Mouse (Mus musculus): ENCODE data around the gene Capn2.

- no peak for TF ChIP-seq POLR2A (IDR thresholded peaks at IDR 0.05; ENCODE audit: extremely low read depth, insufficient read depth, low read length)
- TF ChIP-seq CTCF (IDR thresholded peaks at IDR 0.05; ENCODE audit: low read depth, low read length), result no peak
Measured at GRCm38 (mm10) chr1:182500224-182500623, 17.2 kb downstream of the Capn2 start.
